Mouse (Mus musculus) embryo, embryonic 10.5 days (tissue): ENCODE measurements around the gene Cep290.

Experiments used
- DNase-seq: peaks from one replicate; pipeline ENCODE4 v3.0.0-alpha.2; 2015; ENCODE audit warnings: low spot score

Gene Cep290

GRCm38 (mm10) chr10:100590323-100590722 lies 103.0 kb downstream of the Cep290 start, which contains the start of the genes 4930430F08Rik and 1700017N19Rik:
Gene 4930430F08Rik (minus strand): TSS chr10:100590423.
Gene 1700017N19Rik (plus strand): TSS chr10:100590484.
- DNase-seq: no peak

- no peak for DNase-seq
Observed at GRCm38 (mm10) chr10:100598339-100598738, 111.0 kb downstream of the Cep290 start.

GRCm38 (mm10) chr10:100603511-100603910 lies 116.2 kb downstream of the Cep290 start:
- DNase-seq: no peak

- peak; percentile 15 for DNase-seq
Observed at GRCm38 (mm10) chr10:100604254-100604653, 116.9 kb downstream of the Cep290 start.

- no peak for DNase-seq
Observed at GRCm38 (mm10) chr10:100617233-100617903, 130.0 kb downstream of the Cep290 start.

- DNase-seq: no peak
Observed at GRCm38 (mm10) chr10:100619474-100619873, 132.1 kb downstream of the Cep290 start.

GRCm38 (mm10) chr10:100620040-100620439 lies 132.7 kb downstream of the Cep290 start:
- no peak for DNase-seq

GRCm38 (mm10) chr10:100622494-100622893 lies 135.1 kb downstream of the Cep290 start:
- DNase-seq: no peak
